Mouse (Mus musculus): ENCODE results near the gene H2-Ke6. TPM values are rescaled to one million over a fixed set of nuclear protein-coding genes. Genes with fewer than 3 reads are reported as not detected.

H2-Ke6 gene
- polyA plus RNA-seq, 1 experiment from 2014 or later, result 35.5 TPM

DNA sequence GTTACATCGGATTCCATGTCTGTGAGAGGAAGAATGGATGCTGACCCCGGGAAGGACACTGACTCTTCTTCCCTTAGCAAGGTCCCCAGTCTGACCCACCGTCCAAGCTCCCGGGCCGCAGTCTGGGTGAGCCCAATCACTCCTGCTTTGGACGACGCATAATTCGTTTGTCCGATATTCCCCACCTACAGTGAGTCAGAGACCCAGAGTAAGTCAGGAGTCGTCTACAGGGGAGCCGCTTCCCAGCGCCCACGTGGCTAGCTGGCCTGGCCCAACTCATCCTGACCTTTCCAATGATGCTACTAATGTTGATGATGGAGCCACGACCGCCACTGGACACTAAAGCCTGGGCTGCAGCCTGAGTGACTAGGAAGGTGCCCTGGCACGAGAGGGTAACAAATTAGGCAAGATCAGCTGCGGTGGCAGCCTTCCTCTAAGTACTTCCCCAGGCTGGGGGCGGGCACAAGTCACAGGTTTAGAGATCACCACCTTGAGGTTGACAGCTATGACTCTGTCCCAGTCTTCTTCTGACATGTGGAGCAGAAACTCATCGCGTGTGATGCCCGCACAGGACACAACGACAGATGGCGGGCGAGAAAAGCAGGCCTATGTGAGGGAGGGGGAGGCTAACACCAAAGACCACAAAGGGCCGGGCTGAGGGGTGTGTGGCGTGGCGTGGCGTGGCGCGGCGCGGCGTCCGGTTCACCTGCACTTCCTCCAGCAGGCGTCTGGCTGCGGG lies 774 bp downstream of the H2-Ke6 start:
- peak overlapping the region; percentile 97 for H3K4me2 ChIP-seq
- ATAC-seq (replicated peaks; ENCODE audit: insufficient number of reproducible peaks, low FRiP score, low TSS enrichment), result no peak
- H3K36me3 ChIP-seq (ENCODE audit: control insufficient read depth, insufficient read depth, low read length), result peaks cover 19% of the 10 kb centered on the region
- H3K27ac ChIP-seq (ENCODE audit: low read depth, low read length), result peak overlapping the region; percentile 73
- no peaks in the 10 kb centered on the region for H3K9me3 ChIP-seq (replicated peaks; ENCODE audit: control insufficient read depth, low read length)
- peak overlapping the region; percentile 78 for H3K9ac ChIP-seq (ENCODE audit: low read depth, low read length)
- peak overlapping the region; percentile 71 for H3K4me3 ChIP-seq (ENCODE audit: low read depth, low read length)
- WGBS (ENCODE audit: insufficient replicate concordance), result 10% methylated on average over 36 of the region's 36 CpGs
- peaks cover 47% of the 10 kb centered on the region for H3K4me1 ChIP-seq (ENCODE audit: control insufficient read depth, insufficient read depth, low read length)
- no peaks in the 10 kb centered on the region for H3K27me3 ChIP-seq (ENCODE audit: control insufficient read depth, insufficient read depth, low read length)

DNA sequence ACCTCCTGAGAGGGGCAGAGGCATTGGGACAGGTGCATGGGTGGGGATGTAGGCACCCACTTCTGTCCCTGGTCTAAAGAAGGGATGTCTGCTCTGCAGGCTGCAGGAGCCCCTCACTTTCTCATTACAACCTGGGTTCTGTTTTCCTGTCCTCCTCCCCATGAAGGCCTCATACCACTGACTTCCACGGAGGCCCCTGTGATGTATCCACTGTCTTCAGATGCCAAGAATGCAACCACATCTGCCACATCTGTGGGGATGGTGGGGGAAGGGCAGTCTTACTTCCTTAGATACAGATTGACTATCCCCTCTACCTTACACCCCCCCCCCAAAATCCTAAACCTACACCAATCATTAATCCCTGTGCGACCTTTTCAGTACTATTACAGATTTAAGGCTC lies 1.6 kb downstream of the H2-Ke6 start:
- Histone ChIP-seq H3K9ac (ENCODE audit: low read depth, low read length) (0 out of 2 replicates have a peak overlapping the region, but pooled peaks have one; percentile 22), H3K4me2 (peak overlapping the region; percentile 97), H3K36me3 (ENCODE audit: control insufficient read depth, insufficient read depth, low read length) (peaks cover 23% of the 10 kb centered on the region), H3K27me3 (ENCODE audit: control insufficient read depth, insufficient read depth, low read length) (no peaks in the 10 kb centered on the region), H3K9me3 (replicated peaks; ENCODE audit: control insufficient read depth, low read length) (no peaks in the 10 kb centered on the region), H3K4me3 (ENCODE audit: low read depth, low read length) (0 out of 2 replicates have a peak overlapping the region, but pooled peaks have one; percentile 87), H3K4me1 (ENCODE audit: control insufficient read depth, insufficient read depth, low read length) (peaks cover 47% of the 10 kb centered on the region), H3K27ac (ENCODE audit: low read depth, low read length) (no peak overlapping the region)
- ATAC-seq (replicated peaks; ENCODE audit: insufficient number of reproducible peaks, low FRiP score, low TSS enrichment), result no peak
- WGBS (ENCODE audit: insufficient replicate concordance), result 35% methylated on average over 2 of the region's 2 CpGs

- Histone ChIP-seq H3K4me1 (ENCODE audit: control insufficient read depth, insufficient read depth, low read length) (peaks cover 46% of the 10 kb centered on the region), H3K27me3 (ENCODE audit: control insufficient read depth, insufficient read depth, low read length) (no peaks in the 10 kb centered on the region), H3K4me3 (ENCODE audit: low read depth, low read length) (peak overlapping the region; percentile 87)
Measured at GRCm38 (mm10) chr17:34025756-34026151, 2.1 kb downstream of the H2-Ke6 start.

GRCm38 (mm10) chr17:34024861-34025755 lies 2.8 kb downstream of the H2-Ke6 start:
- H3K9me3 ChIP-seq (replicated peaks; ENCODE audit: control insufficient read depth, low read length), result no peaks in the 10 kb centered on the region
- H3K4me1 ChIP-seq (ENCODE audit: control insufficient read depth, insufficient read depth, low read length), result peaks cover 40% of the 10 kb centered on the region
- H3K36me3 ChIP-seq (ENCODE audit: control insufficient read depth, insufficient read depth, low read length), result peaks cover 30% of the 10 kb centered on the region
- H3K27ac ChIP-seq (ENCODE audit: low read depth, low read length), result peak overlapping the region; percentile 88
- H3K4me2 ChIP-seq, result peak overlapping the region; percentile 94
- no peaks in the 10 kb centered on the region for H3K27me3 ChIP-seq (ENCODE audit: control insufficient read depth, insufficient read depth, low read length)
- peak overlapping the region; percentile 96 for H3K9ac ChIP-seq (ENCODE audit: low read depth, low read length)
- ATAC-seq (replicated peaks; ENCODE audit: insufficient number of reproducible peaks, low FRiP score, low TSS enrichment), result no peak
- peak overlapping the region; percentile 87 for H3K4me3 ChIP-seq (ENCODE audit: low read depth, low read length)
- WGBS (ENCODE audit: insufficient replicate concordance), result 1% methylated on average over 57 of the region's 57 CpGs

More at GRCm38 (mm10) chr17:34025756-34026151, 2.1 kb downstream of the H2-Ke6 start:
- WGBS (ENCODE audit: insufficient replicate concordance), result 14% methylated on average over 7 of the region's 7 CpGs
- Histone ChIP-seq H3K9me3 (replicated peaks; ENCODE audit: control insufficient read depth, low read length) (no peaks in the 10 kb centered on the region), H3K9ac (ENCODE audit: low read depth, low read length) (peak overlapping the region; percentile 96; the same call in 1 of the 2 replicates), H3K4me2 (peak overlapping the region; percentile 94), H3K36me3 (ENCODE audit: control insufficient read depth, insufficient read depth, low read length) (peaks cover 27% of the 10 kb centered on the region), H3K27ac (ENCODE audit: low read depth, low read length) (no peak overlapping the region)
- ATAC-seq (replicated peaks; ENCODE audit: insufficient number of reproducible peaks, low FRiP score, low TSS enrichment), result no peak

DNA sequence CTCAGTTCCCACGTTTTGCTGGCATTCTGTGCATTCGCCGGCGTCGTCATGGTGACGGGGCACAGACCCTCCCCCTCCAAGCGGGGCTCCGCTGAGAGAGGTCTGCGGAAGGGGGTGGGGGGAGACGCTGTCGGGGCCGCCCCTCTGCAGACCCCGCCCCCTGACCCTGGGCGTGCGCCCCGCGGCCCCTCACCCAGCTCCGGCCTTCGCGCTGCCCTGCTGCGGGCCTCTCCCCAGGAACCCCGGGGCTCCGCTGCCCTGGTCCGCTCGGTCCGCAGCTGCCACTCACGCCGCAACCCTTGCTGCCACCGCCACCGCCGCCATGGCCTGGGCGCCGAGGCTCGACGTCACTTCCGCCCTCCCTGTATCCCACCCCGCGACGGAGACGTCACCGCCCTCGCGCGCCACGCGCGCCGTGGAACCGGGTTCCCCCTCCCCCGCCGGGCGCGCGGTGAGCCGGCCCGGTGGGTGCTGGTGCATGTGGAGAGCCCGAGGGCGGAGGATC lies 3.5 kb downstream of the H2-Ke6 start, which contains the start of gene Ring1:
TSS of gene Ring1 (minus strand) at position 364 of the 505 bp plus-strand sequence.
- WGBS (ENCODE audit: insufficient replicate concordance), result under 1% methylated on average over 49 of the region's 58 CpGs
- peaks cover 35% of the 10 kb centered on the region for H3K4me1 ChIP-seq (ENCODE audit: control insufficient read depth, insufficient read depth, low read length)

GRCm38 (mm10) chr17:34023678-34024077 lies 4.2 kb downstream of the H2-Ke6 start:
- peak overlapping the region; percentile 94 for H3K4me2 ChIP-seq
- H3K4me1 ChIP-seq (ENCODE audit: control insufficient read depth, insufficient read depth, low read length), result peaks cover 32% of the 10 kb centered on the region
- no peaks in the 10 kb centered on the region for H3K27me3 ChIP-seq (ENCODE audit: control insufficient read depth, insufficient read depth, low read length)
- no peaks in the 10 kb centered on the region; the same call in 1 of the 2 replicates for H3K9me3 ChIP-seq (replicated peaks; ENCODE audit: control insufficient read depth, low read length)
- H3K36me3 ChIP-seq (ENCODE audit: control insufficient read depth, insufficient read depth, low read length), result peaks cover 18% of the 10 kb centered on the region
- no peak for ATAC-seq (replicated peaks; ENCODE audit: insufficient number of reproducible peaks, low FRiP score, low TSS enrichment)
- 66% methylated on average over 9 of the region's 9 CpGs for WGBS (ENCODE audit: insufficient replicate concordance)
- H3K4me3 ChIP-seq (ENCODE audit: low read depth, low read length), result peak overlapping the region; percentile 87
- H3K27ac ChIP-seq (ENCODE audit: low read depth, low read length), result 0 out of 2 replicates have a peak overlapping the region, but pooled peaks have one; percentile 88
- peak overlapping the region; percentile 96 for H3K9ac ChIP-seq (ENCODE audit: low read depth, low read length)

More for the DNA sequence above, 3.5 kb downstream of the H2-Ke6 start, which contains the start of gene Ring1:
- Histone ChIP-seq H3K9me3 (replicated peaks; ENCODE audit: control insufficient read depth, low read length) (no peaks in the 10 kb centered on the region), H3K27ac (ENCODE audit: low read depth, low read length) (peak within 1 kb of the TSS; percentile 88), H3K4me2 (peak within 1 kb of the TSS; percentile 94), H3K9ac (ENCODE audit: low read depth, low read length) (peak within 1 kb of the TSS; percentile 96), H3K4me3 (ENCODE audit: low read depth, low read length) (peak within 1 kb of the TSS; percentile 87), H3K36me3 (ENCODE audit: control insufficient read depth, insufficient read depth, low read length) (peaks cover 25% of the 10 kb centered on the region), H3K27me3 (ENCODE audit: control insufficient read depth, insufficient read depth, low read length) (no peaks in the 10 kb centered on the region)
- peak; percentile 61 for ATAC-seq (replicated peaks; ENCODE audit: insufficient number of reproducible peaks, low FRiP score, low TSS enrichment)

GRCm38 (mm10) chr17:34022987-34023386 lies 4.9 kb downstream of the H2-Ke6 start:
- H3K9me3 ChIP-seq (replicated peaks; ENCODE audit: control insufficient read depth, low read length), result no peaks in the 10 kb centered on the region; the same call in 1 of the 2 replicates
- H3K4me1 ChIP-seq (ENCODE audit: control insufficient read depth, insufficient read depth, low read length), result peaks cover 27% of the 10 kb centered on the region
- H3K27ac ChIP-seq (ENCODE audit: low read depth, low read length), result no peak overlapping the region
- H3K9ac ChIP-seq (ENCODE audit: low read depth, low read length), result no peak overlapping the region
- 0 out of 2 replicates have a peak overlapping the region, but pooled peaks have one; percentile 3 for H3K4me3 ChIP-seq (ENCODE audit: low read depth, low read length)
- WGBS (ENCODE audit: insufficient replicate concordance), result 93% methylated on average over 20 of the region's 20 CpGs
- no peak overlapping the region for H3K4me2 ChIP-seq
- H3K27me3 ChIP-seq (ENCODE audit: control insufficient read depth, insufficient read depth, low read length), result no peaks in the 10 kb centered on the region
- H3K36me3 ChIP-seq (ENCODE audit: control insufficient read depth, insufficient read depth, low read length), result peaks cover 16% of the 10 kb centered on the region
- no peak for ATAC-seq (replicated peaks; ENCODE audit: insufficient number of reproducible peaks, low FRiP score, low TSS enrichment)

DNA sequence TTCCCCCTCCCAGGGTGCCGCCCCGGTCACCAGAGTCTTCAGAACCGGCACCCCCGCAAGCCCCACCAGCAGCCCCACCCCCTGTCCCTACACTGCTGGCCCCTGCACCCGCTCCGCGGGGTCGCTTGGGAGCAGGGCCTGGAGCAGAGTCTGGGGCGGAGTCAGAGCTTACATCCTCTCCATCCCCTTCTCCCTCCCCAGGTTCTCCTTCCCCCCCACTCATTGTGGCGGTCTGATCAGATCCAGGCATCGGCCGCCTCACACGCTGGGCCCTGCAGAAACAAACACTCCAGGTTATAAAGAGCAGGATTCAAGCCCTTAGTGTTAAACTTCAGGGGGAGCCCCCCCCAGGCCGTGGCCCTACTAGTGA lies 5.5 kb downstream of the H2-Ke6 start:
- H3K9me3 ChIP-seq (replicated peaks; ENCODE audit: control insufficient read depth, low read length), result no peaks in the 10 kb centered on the region; the same call in 1 of the 2 replicates
- no peak overlapping the region for H3K27ac ChIP-seq (ENCODE audit: low read depth, low read length)
- peaks cover 16% of the 10 kb centered on the region for H3K36me3 ChIP-seq (ENCODE audit: control insufficient read depth, insufficient read depth, low read length)
- 85% methylated on average over 14 of the region's 14 CpGs for WGBS (ENCODE audit: insufficient replicate concordance)
- no peak for ATAC-seq (replicated peaks; ENCODE audit: insufficient number of reproducible peaks, low FRiP score, low TSS enrichment)
- no peak overlapping the region for H3K9ac ChIP-seq (ENCODE audit: low read depth, low read length)
- H3K27me3 ChIP-seq (ENCODE audit: control insufficient read depth, insufficient read depth, low read length), result no peaks in the 10 kb centered on the region
- H3K4me1 ChIP-seq (ENCODE audit: control insufficient read depth, insufficient read depth, low read length), result peaks cover 26% of the 10 kb centered on the region
- H3K4me2 ChIP-seq, result no peak overlapping the region
- no peak overlapping the region for H3K4me3 ChIP-seq (ENCODE audit: low read depth, low read length)

All from heart, embryonic 11.5 days (tissue).